Mouse (Mus musculus) testis, adult 2 months (tissue): ENCODE measurements around the gene Tjap1.

ENCODE experiments used
- CTCF ChIP-seq: fragments of 200-500 bp; IDR thresholded peaks from 2 replicates; pipeline ENCODE4 v1.5.1; 2012; ENCODE audit warnings: low read depth, mild to moderate bottlenecking, inconsistent platforms, low read length, moderate library complexity; ENCODE audit not compliant: control insufficient read depth, insufficient read depth, insufficient replicate concordance
- POLR2A ChIP-seq: fragments of 200-500 bp; IDR thresholded peaks from 2 replicates; pipeline ENCODE4 v1.6.1; 2012; ENCODE audit warnings: low read depth, mild to moderate bottlenecking, inconsistent platforms, low read length, moderate library complexity; ENCODE audit not compliant: control insufficient read depth

DNA sequence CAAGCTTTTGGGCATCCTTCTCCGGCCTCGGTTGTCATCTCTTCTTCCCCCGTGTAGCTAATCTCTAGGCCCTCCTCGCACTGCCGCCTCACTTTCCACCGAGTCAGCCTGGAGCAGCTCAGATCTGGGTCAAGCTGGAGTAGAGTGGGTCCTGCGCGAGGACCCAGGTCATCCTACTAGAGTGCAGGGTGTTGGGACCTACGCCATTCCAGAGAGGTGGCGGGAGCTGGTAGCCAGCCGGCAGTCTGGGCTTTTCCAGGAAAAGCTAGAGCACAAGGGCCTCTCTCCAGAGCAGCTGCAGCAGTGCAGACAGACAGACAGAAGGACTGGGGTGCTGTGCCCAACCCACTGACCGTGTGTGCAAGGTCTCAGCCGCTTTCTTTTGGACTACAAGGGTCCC lies 40.6 kb downstream of the Tjap1 start:
- TF ChIP-seq CTCF (no peak), POLR2A (no peak)
